Mouse (Mus musculus) frontal cortex, adult 2 months (tissue): ENCODE measurements at regions not wholly inside any gene's neighbourhood (a gene's known extent, or its start where the extent isn't known, plus 50 kb on each side); places are given as distances from the start of the nearest gene placed in this dataset.

Experiments
- DNase-seq, 2 experiments: peaks; one replicate each; pipeline ENCODE4 v3.0.0; 2022; ENCODE audit warnings: low spot score in 1 of 2; ENCODE audit errors: extremely low spot score in 1 of 2

DNA sequence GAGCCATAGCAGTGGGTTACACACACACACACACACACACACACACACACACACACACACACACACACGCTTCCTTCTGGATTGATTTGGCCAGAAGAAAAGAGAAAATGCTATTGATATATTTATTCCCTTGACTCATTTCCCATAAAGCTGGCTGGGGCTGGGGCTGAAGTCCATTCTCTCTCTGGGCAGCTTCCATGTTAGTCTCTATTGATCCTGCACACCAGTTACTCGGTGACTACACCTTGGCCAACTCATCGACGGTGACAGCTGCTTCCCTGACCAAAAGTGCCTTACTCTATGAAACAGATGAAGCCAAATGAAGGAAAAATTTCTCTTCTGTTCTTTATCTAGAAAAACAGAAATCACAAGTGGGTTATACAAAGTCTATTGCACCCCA is 82.1 kb downstream of the Snx18 start:
- DNase-seq: no peak

- DNase-seq: no peak
Measured at GRCm38 (mm10) chr13:113534664-113535455, 83.5 kb downstream of the Snx18 start.

GRCm38 (mm10) chr13:113533884-113534445 is 84.4 kb downstream of the Snx18 start:
- DNase-seq: no peak

GRCm38 (mm10) chr13:113526997-113527396 is 91.4 kb downstream of the Snx18 start:
- DNase-seq: no peak

- no peak for DNase-seq
Measured at GRCm38 (mm10) chr13:113523503-113523902, 94.9 kb downstream of the Snx18 start.

- DNase-seq: no peak
Measured at GRCm38 (mm10) chr13:113518144-113518543, 100.2 kb downstream of the Snx18 start.

- no peak for DNase-seq
Measured at GRCm38 (mm10) chr13:113516102-113516501, 102.3 kb downstream of the Snx18 start.

GRCm38 (mm10) chr13:113515162-113515600 is 103.2 kb downstream of the Snx18 start:
- DNase-seq: peak; percentile 29 to 50

DNA sequence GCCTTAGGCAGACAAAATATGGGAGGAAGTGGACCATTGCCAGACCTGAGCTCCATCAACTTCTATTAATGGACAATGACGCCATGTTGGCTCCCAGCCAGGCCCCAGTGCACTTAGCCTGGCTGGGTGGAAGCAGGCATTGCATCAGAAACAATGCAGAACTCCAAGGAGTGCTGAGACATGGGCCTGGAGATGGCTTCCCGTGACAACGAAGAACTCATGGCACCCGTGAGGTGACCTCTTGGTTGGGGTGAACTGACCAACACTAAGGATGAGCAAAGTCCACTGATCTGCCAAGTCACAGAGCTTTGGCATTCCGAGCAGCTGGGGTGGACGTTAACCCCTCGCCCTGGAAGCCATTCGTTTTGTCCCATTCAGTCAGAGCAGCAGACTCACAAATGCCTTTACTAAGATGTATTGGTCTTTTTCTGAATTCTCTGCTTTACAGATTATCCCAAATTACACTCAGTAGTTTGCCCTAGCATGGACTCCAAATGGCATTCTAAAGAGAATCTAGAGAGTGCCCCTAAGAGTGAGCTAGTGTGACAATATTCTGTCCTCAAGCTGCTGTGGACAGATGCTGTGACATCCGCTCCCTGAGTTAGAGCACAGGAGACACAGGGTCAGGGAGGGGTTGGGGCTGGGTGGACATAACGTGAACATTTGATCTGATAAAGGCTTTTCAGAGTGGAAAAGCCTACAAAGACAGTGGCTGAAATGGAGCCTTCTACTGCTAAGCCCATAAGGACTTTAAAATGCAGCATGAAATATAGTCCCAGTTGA is 108.8 kb downstream of the Snx18 start:
- peak; percentile 59 to 72 for DNase-seq

- DNase-seq: no peak
Measured at GRCm38 (mm10) chr13:113508124-113508728, 110.1 kb downstream of the Snx18 start.

DNA sequence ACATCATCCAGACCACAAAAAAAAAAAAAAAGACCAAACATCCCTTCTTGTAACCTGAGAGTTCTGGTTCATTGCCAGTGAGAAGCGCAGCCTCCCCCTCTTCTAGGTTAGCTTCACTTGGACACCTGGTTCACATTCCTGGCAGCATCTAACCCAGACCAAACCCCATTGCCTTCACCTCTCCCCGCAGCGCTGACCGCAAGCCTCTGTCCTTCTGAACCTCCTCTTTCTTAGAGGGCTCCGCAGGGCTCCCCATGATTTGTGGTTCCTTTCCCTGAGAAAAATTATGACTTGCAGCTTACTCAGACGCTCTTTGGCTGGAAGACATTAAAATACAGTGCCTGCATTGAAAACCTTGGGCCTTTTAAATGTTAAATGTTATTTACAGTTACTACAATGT is 115.8 kb downstream of the Snx18 start:
- DNase-seq: no peak

DNA sequence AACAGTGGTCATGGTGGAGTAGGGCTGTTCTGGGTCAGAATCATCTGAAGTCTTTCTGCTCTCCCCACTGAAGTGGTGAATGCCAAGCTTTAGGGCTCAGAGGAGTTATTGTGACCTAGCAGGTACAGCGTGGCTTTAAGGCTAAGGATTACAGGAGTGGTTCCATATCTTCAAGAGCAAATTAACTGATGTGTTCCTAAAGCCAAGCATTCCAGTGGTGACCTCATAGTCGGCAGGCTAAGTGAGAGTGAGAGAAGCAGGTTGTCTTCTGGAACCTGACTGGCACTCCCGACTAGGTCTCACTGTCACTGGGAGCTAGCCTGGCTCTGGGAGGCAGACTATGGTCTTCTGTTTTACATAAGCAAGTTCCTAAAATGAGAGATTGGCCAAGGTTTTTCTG is 116.3 kb downstream of the Snx18 start:
- DNase-seq: no peak

GRCm38 (mm10) chr13:113500373-113500990 is 117.9 kb downstream of the Snx18 start:
- no peak for DNase-seq

- DNase-seq: no peak
Measured at GRCm38 (mm10) chr13:113499079-113499710, 119.2 kb downstream of the Snx18 start.

- peak in 1 of 2 experiments; percentile 33 for DNase-seq
Measured at GRCm38 (mm10) chr13:113495595-113496285, 122.6 kb downstream of the Snx18 start.

DNA sequence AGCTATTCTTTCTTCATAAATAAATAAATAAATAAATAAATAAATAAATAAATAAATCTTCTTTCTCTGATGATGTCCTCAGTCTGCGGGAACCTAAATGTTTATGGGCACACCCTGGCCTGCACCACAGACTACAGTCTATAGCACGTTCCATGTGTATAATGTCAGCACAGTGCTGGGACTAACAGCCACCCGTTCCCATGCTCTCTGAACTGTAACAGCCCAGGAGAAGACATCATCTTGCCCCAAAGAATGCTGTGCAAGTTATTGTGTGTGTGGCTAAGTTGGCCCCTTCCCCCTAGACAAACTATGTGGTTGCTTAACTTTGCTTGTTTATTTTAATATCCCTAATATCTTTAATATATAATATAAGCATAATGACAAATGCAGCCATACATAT is 123.2 kb downstream of the Snx18 start:
- DNase-seq: no peak

- no peak for DNase-seq
Measured at GRCm38 (mm10) chr13:113494688-113495087, 123.7 kb downstream of the Snx18 start.

GRCm38 (mm10) chr13:113489951-113490822 is 128.2 kb downstream of the Snx18 start:
- no peak for DNase-seq
